Mouse (Mus musculus) adrenal gland, postnatal 10 days (tissue): ENCODE results near the gene Tdrkh. TPM values are rescaled to one million over a fixed set of nuclear protein-coding genes. Genes with fewer than 3 reads are reported as not detected.
A peak's percentile ranks its signal among the peaks of the same experiment; 100 is the strongest.

ENCODE experiments used
- DNase-seq: peaks from one replicate; pipeline ENCODE4 v3.0.0; 2021; ENCODE audit warnings: mixed read lengths
- total RNA-seq, 2 experiments: library from RNA; stranded (reverse); gene quantifications; 2 replicates each; pipeline ENCODE4 v1.2.3; 2021

Tdrkh gene
- total RNA-seq, 2 experiments from 2014 or later = 9.7 to 12.1 TPM

DNA sequence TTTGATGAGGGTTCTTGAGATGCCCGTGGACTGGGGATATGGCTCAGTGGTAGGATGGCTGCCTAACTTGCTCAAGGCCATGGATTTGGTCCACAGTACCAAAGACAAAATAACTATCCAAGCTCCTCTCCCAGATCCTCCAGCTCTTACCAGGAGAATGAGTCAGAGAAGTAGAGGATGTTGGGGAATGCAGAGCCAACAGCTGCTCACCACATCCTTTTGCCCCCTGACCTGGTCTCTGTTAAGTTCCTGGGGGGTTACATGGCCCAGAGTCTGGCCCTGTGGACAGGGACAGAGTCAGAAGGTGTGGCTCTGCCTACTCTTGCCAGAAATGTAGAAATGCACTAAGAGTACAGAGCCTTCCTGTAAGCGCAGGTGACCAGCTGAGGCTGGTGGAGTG, 46.8 kb downstream of the Tdrkh start:
- no peak for DNase-seq

- DNase-seq = no peak
These were observed 51.0 kb downstream of the Tdrkh start for GRCm38 (mm10) chr3:94463926-94464578.

- DNase-seq = no peak
These were observed 52.8 kb downstream of the Tdrkh start for GRCm38 (mm10) chr3:94465632-94466430.

DNA sequence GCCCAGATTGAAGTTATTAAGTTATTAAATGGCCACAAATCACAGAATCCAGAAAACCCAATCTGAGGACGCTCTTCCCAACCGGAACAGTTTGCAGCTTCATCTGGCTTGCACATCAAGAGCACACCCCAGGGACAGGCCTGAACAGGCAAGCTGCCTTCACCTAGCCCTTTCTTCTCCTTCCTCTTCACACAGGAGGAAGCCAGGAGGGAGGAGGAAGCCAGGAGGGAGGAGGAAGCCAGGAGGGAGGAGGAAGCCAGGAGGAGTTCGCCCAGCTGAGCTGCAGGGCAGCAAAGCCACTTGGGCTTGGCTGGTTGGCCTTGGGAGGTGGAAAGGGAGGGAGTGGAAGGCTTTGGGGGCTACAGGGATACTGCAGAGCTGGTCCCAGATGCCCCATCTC, 55.9 kb downstream of the Tdrkh start:
- no peak for DNase-seq

- DNase-seq = peak; percentile 43
These were observed 59.5 kb downstream of the Tdrkh start for GRCm38 (mm10) chr3:94472447-94473114.

DNA sequence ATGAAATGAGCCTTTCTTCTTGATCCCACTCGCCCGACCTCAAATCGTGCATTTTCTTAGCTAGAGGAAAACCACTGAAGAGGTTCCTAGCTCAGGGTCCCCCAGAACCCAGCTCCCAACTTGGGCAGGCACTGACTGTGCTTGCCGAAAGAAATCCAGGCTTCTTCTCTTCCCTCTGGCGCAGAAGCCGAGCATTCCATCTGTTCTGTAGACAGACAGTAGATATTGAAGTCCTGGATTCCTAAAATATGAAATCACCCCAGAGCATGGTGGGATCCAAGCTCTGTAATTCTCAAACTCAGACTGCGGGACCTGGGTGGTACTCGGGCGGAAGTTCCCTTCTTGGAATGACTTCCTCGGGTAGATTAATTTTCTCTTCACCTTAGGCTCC, 60.0 kb downstream of the Tdrkh start:
- DNase-seq = no peak

DNA sequence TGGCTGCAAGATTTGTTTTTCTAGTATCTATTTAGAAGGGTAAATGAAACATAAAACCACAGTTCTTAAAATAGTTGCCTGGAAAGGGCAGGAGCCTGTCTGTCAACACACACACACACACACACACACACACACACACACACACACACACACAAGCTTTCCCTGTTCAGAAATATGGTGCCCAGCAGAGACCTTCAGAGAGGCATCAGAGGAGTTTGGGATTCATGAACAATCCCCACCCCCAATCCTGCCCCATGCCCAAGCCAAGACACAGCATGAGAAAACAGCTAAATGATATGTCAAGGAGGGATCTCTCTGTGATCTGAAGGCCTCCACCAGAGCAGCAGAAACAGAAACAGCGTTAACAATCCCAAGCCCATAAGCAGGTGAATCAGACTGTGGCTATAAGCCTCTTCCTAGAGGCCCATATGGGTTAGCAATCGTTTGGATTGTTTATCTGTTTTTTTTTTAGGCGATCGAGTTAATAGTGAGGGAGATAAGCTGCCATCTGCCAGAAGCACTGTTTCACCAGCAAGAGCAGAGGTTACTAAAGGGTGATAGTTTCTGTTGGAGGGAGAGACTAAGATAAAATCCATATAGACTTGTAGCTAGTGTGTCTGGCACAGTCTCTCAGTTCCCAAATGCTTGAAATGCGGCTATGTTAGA, 60.6 kb downstream of the Tdrkh start:
- DNase-seq = no peak

DNA sequence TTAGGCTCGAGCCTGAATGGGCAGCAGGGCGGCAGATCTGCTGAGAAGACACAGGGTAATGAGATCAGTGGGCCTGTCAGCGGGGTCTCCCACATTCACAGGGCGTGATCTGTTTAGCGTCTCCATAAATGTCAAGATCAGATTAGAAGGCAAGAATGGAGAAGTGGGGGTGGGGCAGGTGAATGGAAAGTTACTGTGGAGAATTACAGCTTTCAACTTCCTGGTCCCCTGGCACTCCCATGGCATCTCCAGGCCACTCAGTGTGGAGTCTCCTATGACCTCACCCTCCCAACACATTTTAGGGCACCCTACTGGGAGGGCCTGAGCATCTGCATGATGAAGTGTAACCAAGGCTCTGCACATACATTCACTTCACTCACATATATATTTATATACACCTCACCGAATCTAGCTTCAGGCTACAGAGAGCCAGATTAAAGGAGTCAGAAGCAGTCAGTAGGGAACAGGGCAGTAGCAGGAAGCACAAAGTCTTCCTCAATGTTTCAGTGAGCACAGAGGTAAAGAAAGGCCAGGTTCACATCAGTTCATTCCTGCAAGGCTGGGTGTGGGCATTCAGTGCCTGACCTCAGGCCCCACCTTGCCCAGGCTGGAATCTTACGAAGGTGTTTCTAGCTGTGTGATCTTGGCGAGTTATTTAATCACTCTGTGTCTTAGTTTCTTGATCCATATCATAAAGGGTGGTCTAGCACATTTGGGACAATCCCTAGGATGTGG, 63.4 kb downstream of the Tdrkh start:
- DNase-seq = peak; percentile 21

GRCm38 (mm10) chr3:94477444-94477843, 64.4 kb downstream of the Tdrkh start:
- no peak for DNase-seq

GRCm38 (mm10) chr3:94477981-94478422, 64.9 kb downstream of the Tdrkh start, which contains the start of gene Celf3:
Gene Celf3, plus strand, starts transcription at chr3:94478295.
- peak; percentile 30 for DNase-seq

- no peak for DNase-seq
These were observed 65.6 kb downstream of the Tdrkh start for GRCm38 (mm10) chr3:94478591-94479169.

- peak; percentile 54 for DNase-seq
These were observed 66.5 kb downstream of the Tdrkh start for GRCm38 (mm10) chr3:94479564-94479963.

- DNase-seq = no peak
These were observed 67.3 kb downstream of the Tdrkh start, which contains the start of gene Riiad1 for GRCm38 (mm10) chr3:94480291-94480884. Gene Riiad1, minus strand, starts transcription at chr3:94480341.

DNA sequence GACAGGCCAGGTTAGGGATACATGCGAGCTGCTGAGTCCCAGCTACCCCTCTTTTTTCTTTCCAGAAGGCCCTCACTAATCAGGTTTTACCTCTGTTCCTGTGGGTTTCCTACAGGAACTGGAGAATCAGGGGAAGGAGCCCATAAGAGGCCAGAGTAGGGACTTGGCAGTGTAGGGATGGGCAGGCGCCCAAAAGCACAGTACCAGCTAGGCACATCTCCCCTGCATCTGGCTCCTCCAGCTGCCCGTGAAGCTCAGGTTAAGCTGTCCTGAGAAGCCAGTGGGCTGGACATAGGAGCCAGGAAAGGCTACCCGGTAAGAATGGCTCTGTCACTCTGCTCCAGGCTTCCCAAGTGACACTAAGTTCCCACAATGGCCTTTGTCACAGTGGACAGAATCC, 68.4 kb downstream of the Tdrkh start:
- no peak for DNase-seq

DNA sequence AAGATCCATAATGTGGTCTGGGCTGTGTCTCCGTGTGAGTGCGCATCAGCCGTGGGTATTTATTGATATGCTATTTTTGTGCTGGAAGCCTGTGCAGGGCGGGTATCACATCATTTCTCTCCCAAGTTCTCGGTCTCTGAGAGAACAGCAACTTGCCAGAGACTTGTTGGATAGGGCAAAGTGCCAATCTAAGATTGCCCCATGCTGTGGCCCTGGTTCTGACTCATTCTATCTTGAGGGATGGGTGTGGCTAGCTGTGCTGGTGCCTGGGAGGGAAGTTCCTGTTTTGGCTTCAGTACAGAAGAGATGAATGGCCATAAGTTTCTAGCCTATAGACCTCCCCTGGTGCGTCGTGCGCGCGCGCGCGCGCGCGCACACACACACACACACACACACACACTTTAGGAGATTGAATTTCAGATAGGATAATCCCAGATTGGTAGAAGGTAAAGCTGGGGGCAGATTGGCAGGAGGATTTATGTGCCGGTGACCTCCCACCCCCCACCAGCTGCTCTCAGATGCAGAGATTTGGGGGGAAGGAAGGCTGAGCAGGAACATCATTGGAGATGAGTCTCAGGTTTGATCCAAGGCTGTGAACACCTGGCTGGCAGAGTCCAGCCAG, 69.8 kb downstream of the Tdrkh start:
- DNase-seq = peak; percentile 36

- peak; percentile 63 for DNase-seq
These were observed 70.8 kb downstream of the Tdrkh start for GRCm38 (mm10) chr3:94483790-94484439.
